Mouse (Mus musculus): ENCODE measurements around the gene Dennd4b.

GRCm38 (mm10) chr3:90256731-90257530 lies 8.1 kb upstream of the Dennd4b start:
- TF ChIP-seq EP300 (IDR thresholded peaks at IDR 0.05; ENCODE audit: low read depth) (no peak), CTCF (IDR thresholded peaks at IDR 0.05; ENCODE audit: low read depth) (no peak)
